Mouse (Mus musculus) adrenal gland, postnatal 4 days (tissue): ENCODE measurements at regions not wholly inside any gene's neighbourhood (a gene's known extent, or its start where the extent isn't known, plus 50 kb on each side); places are given as distances from the start of the nearest gene placed in this dataset.

Experiments used
- DNase-seq, 2 experiments: peaks; one replicate each; pipeline ENCODE4 v3.0.0; 2021 to 2022; ENCODE audit warnings: low spot score in 2 of 2, mixed read lengths in 2 of 2

DNA sequence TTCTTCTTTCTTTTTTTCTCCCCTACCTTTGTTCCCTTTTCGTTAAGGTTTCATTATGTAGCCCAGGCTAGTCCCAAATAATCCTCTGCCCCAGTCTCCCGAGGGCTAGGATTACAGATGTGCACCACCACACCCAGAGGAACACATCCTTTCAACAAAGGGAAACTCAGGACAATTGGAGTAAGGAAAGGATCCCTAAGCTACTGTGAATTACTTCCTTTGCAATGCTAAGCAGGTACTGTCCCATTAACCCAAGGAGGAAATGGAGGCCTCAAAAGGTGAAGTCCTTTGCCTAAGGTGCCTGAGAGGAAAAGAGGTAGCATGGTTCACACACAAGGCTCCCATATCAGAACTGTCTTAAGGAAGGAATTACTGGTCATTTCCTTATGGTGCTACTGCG, 157.2 kb downstream of the En1 start:
- no peak for DNase-seq

DNA sequence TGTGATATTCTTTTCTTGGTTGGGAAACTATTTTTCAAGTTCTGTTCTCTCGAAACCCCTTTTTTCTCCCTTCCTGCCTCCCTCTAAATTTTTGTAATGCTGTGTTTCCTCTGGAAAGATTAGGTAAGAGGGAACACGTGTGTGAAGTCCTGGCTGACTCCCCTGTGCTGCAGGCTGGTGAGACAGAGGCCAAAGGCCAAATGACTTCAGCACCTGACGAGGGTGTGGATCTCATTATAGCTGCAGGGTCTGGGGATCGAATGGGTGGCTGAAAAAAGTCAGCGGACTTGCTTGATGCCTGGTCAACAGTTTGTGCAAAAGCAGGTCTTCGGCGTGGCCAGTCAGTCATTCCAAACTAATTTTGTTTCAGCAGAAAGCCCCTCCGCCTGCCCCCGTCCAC, 159.1 kb downstream of the En1 start:
- no peak for DNase-seq

DNA sequence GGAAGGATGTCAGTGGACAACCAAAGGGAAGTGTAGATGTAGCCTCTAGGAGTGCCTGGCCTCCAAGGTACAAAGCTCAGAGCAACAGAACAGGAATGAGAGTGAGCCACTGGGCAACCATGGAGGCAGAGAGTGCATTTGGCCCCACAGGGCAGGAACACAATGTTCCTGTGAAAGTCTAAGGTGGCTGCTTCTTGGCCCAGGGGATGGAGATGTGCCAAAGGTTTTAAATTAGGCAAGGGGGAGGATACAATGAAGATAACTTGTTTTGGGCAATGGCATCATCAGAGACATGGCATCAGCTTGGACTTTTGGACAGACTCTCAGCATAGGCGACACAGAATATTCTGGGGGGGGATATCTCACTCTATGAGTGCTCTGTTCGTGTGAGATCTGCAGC, 160.3 kb downstream of the En1 start:
- no peak for DNase-seq

DNA sequence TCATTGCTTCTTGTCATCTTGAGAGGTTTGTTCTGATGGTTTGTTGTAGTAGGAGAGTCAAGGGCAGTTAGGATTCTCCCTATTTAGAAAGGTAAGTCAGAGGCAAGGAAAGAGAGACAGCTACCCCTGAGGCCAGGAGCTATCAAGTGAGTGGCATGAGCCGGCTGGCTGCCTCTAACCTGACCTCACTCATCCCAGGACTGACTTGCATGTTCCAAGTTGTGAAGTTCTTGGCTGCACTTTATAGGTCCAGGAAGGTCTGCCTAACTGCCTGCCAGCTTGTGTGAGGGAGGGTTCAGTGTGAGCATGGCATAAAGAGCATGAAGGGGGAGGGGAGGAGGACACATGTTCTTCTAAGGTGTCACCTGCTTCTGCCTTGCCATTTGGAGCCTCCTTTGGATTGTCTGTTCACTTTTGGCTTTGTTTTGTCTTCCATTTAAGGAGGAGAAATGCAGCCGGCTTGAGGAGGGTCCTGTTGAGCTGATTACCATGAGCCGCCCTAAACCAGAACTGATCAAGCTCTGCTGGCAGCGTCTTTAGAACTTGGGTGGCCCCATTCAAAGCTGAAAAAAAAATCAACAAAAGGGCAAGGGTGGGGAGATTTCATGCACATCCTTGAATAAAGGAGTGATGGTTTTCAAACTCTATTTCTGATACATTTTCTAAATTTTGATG, 160.8 kb downstream of the En1 start:
- no peak for DNase-seq

DNA sequence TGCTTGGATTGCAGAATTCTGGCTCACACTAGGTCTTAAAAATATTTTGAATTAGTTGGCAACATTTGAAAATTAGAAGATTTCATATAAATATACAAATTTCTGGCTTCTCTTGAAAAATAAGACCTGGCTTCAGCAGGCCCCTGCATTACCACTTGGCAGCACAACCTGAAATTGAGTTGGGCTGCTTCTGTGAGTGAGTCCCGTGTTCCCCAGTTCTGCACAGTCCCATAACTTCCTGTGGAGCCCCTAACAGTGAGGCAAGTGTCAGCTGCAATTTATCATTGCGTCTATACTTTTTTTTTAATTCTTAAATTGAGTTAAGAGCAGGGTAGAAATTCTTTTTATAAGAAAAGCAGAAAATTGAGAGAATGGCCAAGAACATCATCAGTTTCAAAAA, 164.8 kb downstream of the En1 start:
- DNase-seq, result no peak

DNA sequence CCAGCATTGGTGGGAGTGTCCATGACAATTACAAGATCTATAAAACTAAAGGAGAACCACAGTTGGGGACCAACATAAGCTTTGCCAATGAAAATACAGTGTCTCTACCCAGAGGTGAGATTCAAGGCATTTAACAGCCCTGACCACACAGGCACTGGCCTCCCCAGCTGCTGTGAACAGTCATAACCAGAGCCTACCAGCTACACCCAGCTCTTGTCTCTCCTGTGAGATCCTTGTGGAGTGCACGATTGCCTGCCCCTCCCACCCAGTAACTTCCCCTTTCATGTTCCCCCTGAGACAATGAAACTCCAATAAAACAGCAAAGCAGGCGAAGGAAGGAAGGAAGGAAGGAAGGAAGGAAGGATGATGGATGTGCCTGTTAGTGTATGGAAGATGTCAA, 169.1 kb downstream of the En1 start:
- DNase-seq, result no peak

DNA sequence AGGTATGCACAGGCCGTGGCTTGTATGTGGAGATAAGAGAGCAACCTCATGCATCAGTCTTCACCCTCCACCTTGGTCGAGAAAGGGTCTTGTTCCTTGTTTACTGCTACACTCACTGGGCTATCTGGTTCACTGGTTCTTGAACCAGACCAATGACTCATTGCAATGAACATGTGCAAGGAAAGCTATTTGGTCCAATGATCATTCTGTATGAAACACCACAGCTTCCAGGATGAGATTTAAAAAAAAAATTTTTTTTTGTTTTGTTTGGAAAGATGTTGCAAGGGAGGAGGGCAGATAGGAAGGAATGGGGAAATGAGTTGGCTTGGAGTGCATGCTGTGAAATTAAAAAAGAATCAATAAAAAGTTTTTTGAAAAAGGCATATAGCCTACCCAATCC, 174.7 kb downstream of the En1 start:
- DNase-seq, result no peak

DNA sequence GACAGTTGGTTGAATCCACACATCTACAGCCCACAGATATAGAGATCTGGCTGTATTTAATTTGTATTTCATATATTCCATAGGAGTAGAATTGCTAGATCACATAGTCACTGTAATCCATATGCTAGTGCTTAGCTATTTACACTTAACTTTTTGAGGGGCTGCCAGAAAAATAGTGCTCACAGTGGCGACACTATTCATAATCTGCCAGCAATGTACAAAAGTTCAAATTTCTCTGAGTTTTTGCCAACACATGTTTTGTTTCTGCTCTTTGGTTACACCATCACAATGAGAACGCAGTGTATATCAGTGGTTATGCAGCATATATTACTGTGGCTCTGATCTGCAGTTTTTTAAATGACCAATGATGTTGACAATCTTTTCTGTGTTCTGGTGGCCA, 175.2 kb downstream of the En1 start:
- no peak for DNase-seq

DNA sequence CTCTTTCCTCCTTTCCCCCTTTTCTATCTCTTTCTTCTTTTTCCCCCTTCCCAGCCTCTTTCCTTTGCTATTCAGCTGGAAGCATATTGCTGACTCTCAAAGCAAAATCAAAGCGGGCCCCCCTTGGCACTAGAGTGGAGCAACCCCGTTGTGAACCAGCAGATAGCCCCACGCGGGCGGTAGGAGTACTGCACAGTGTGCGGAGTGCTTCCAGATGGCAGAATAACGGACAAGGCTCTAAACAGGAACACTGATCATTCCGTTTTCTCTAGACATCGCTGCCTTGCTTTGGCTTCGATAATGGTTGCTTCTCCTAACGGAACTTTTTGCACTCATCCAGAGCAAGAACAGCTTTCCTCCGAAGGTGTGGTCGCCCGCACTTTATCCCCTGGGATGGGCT, 193.0 kb downstream of the En1 start:
- no peak for DNase-seq

DNA sequence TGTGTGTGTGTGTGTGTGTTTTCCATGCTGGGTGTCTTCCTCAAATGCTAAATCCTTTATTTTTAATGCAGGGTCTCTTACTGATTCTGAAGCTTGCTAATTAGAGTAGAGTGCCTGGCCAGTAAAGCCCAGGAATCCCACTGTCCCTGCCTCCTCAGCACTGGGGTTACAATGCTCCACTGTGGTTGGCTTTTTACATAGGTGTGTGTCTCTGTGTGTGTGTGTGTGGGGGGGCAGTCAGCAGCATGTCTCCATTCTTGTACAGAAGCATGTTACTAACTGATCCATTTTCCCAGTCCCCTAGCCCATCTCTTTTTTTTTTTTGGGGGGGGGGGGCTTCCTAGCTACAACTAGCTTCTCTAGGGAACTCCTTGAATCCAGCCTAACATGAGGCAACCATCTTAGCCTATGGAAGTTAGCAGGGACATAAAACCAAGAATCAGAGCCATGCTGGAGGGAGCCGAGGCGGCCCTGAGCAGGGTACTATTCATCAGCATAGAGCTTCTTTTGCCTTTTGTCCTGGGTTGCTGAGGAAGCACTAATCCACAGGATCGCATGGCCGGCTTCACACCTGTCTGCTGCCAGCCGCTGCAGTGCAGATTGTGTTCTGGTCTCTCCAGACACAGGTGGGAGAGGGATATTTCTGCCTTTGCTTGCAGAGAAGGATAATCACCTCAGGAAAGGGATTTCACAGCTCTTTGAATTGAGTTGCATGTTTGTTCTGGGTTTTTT, 199.2 kb downstream of the En1 start:
- no peak for DNase-seq

DNA sequence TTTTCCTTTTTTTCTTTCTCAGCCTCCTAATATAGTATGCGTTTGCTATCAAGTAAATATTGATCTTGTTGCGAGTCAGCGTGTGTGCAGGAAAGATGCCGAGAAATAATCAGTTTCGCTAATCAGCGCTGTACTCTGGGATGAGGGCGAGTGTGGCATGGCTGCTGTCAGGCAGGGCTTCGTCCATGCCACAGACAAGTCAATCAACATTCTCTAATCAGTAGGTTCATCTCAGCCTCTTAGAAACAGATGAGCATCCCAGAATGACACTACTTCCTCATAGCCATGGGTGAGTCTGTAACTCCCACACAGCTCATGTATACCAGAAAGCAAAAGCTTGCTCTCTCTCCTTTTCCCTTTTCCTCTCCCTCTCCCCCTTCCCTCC, 199.8 kb downstream of the En1 start:
- DNase-seq, result no peak

DNA sequence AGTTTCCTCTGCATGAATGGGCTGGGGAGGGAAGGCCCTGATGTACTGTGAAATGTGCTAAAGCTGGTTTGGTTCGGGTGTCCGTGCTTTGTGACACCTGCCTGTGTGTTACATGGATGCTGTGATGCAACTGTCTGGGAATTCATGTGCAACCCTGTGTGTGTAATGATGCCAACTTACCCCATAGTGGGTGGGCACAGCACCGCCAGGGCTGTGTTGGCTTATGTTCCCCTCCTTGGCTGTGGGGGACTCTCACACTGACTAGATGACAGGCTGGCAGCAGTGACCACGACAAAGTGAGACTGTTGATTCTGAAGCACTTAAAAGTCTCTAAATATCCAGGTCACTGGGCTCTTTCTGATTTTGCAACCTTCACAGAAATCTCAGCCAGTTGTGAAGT, 212.2 kb downstream of the En1 start:
- no peak for DNase-seq

DNA sequence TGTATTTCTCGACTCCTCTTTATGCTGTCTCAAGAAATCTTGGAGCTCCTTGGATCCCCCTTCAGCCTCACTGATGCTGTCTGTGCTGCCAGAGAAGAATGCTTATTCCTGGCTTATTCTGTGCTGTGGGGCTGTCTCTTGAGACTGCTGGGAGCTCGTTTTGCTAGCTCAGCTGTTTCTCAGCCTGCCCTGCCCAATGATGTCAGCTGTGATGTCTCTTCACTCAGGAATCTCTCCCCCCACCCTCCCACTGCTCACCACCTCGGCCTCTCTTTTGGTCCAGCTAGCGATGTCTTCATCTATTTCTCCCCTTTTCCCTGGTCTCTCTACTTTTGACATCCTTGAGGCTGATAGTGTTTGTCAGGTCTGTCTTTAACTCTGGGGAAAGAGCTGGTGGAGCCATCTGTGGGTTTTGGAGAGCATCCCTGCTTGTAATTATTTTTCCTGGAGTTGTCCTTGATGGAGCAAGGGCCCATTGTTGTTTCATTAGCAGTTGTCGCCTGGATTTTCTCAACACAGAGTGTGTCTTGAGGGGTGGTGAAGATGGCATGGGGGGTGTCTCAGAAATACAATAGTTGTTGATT, 214.1 kb downstream of the En1 start:
- no peak for DNase-seq

DNA sequence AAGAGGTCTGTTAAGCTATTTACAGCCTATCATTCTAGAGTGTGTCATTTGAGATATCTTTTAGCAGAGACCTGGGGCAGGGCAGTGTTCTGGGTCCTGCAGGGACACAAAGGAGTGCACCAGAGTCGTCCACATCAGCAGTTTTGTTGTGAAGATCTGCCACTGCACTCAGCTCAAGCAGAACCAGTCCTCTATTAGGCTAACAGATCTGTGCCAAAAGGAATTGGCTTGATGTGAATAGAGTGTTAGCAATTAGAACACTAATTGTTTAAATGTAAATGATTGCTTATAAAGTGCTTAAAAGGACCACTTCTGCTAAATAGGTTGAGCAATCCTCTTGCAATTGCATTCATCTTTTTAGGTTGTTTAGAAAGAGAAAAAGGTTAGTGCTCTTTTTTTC, 215.3 kb downstream of the En1 start:
- DNase-seq, result no peak

DNA sequence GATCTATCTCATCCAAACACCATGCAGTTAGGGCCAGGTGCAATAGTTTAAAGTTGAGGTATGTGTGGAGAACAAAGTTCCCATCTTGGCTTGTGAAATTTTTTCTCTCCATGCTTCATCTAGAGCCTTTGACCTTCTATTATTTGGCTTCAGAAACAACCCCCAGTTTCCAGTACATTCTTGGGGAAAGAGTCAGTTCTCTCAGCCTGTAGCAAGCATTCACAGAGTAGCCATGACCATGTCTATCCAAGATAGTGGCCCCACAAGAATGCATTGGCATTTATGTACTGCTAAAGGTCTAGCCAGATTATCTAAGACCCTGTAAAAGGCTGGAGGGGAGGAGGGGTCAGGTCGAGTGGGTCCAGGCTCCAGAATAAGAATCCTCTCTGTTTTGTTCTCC, 229.8 kb downstream of the En1 start:
- no peak for DNase-seq

DNA sequence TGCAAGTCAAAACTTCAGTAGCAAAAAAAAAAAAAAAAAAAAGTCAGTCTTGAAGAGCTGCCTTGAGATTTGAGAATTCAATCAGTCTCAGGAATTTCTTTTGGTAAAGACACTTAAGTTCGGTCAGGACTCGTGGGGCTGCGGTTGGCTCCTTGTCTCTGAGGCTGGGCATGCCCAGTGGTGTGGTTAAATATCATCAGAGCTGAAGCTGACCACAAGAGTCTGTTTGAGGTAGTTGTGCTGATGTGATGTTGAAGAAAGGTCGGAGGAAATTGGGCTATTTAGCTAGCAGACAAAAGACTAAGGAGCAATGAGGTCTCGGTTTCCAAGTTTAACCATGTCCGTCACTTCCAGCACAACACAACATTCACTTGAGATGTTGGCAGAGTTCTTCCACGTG, 240.4 kb downstream of the En1 start:
- no peak for DNase-seq

DNA sequence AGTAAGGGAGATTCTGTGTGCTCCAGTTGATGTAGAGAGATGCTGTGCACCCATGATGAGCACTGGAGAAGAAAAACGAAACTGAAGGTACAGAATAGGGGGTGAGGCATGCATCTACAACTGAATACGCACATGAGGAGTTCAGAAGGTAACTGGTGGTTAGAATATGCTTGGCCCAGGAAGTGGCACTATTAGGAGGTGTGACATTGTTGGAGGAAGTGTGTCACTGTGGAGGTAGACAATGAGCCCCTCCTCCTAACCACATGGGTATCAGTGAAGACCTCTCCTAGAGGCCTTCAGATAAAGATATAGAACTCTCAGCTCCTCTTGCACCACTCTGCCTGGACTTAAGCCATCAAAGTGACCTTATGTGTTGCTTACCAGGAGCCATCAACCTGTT, 243.9 kb downstream of the En1 start:
- DNase-seq, result no peak

DNA sequence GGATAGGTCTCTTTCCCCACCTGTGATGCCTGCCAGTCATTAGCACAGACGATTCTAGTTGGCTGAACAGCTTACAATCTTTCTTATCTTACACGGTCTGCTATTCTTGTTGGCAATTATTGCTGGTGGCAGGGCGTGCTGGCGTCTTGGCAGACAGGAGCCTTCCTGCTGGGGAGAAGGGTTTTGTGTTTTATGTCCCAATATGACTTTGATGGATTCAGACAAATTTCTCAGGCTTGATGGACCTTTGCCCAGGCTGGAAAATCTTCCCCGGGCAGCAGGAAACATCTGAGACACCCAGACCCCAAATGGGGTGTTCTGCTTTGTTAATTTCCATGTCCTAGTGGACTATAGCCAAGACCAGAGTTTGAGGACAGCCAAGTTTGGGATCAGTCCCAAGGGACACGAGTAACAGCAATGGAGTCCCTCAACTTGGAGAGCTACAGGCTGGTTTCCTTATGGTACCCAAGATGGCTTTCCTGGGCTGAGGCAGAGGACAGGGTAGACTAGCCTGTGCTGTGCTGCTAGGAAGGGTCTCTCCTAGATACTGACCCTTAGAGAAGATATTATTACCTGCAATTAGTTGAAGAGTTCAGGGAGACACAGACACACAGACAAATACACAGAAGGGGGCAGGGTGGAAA, 249.8 kb downstream of the En1 start:
- no peak for DNase-seq

DNA sequence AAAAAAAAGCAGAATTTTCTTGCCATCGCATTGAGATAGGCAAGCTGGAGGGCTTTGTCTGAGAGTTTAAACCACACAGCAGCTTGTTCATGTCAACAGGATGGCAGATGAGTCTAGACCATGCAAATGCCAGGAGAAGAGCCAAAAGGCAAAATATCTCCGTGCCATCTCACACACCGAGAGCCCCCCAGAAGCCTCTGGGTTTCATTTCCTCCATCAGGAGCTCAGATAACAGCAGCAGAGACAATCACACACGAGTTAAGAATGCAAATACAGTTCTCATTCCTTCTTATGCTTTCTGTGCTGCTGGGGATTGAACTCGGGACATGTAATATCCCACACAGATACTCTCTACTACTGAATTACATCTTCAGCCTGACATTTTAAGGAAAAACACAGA, 255.3 kb downstream of the En1 start:
- no peak for DNase-seq

DNA sequence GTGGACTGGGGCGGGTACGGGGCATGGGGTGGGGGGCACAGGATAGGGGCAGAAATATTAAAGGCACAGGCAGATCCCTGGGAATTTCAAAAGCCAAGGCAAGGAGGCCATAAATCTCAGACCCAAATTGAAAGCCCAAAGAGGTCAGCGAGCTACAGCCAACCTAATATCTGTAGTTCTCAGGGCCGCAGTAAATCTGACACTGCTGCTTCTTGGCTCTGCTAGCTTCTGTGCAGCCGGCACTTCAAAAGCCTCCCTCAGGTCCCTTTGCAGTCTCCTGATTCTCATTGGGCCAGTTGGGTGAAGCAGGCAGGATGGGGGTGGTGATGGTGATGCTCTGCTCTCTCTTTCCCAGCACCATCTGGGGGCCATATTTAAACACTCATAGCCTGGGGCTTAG, 257.3 kb downstream of the En1 start:
- DNase-seq, result no peak

DNA sequence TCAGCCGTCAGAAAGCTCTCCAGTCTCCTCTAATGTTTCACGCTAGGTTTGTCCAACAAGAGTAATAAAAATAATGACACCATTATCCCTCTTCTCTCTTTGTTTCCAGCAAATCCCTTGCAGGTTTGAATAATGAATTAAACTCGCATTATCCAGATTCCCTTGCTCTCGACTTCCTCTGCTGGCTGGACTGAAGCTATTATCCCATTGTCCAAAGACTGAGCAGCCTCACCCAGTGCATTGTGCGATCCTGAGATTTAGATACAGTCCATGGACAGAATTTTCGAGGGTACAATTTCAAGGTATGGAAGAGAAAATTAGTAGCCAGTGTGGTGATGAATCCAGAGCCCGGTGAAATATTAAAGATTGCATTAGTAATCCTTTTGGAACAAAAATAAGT, 270.3 kb downstream of the En1 start:
- no peak for DNase-seq

DNA sequence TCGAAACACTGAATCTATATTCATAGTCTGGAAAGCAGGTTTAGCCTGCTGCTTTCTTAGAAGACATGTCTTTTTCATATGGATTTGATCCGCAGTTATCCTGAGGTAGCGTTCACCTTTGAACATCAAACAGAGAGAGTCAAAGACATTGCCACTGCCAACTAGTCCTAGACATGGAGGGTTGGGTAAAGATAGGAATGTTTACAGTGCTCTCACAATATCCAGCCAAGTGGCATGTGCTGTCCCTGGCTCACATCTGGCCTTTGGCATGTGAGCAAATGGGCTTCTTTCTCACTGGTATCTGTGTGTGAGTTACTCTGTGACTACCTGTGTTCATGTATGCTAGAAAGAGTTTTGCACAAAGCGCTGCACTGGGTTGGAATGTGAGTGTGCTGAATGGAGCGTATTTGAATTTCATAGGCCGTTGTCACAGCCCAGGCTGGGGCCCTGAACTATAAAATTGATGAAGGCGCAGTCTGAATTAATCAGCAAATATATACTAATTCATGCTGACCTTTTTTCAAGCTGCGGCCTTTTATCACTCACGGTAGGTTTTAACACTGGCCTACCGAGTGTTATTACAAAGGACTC, 280.8 kb downstream of the En1 start:
- no peak for DNase-seq
